Mouse (Mus musculus) macrophage (primary cell): ENCODE results near the gene Sgca. TPM values are rescaled to one million over a fixed set of nuclear protein-coding genes. Genes with fewer than 3 reads are reported as not detected.

ENCODE experiments used
- polyA plus RNA-seq: library from polyadenylated mRNA; stranded (reverse); fragments of 250-400 nt; gene quantifications from 3 replicates; pipeline ENCODE4 v1.2.4, GENCODE M21; 2018; ENCODE audit warnings: inconsistent platforms

Gene Sgca
- polyA plus RNA-seq, 1 experiment from 2014 or later = not detected

Other genes with a start within 250 kb of the Sgca start
- not detected in 3 replicates for gene Cdc34b, start 234.5 kb downstream of the Sgca start, polyA plus RNA-seq
- gene Tmem92, start 193.6 kb downstream of the Sgca start, polyA plus RNA-seq = not detected in 3 replicates
- 0.20 to 0.22 TPM in 2 of 3 replicates, not detected in the other for gene Col1a1, start 40.1 kb downstream of the Sgca start, polyA plus RNA-seq
- gene Hils1, start 8.7 kb downstream of the Sgca start, polyA plus RNA-seq = not detected in 3 replicates
- gene Ppp1r9b, start 14.7 kb upstream of the Sgca start, polyA plus RNA-seq = 88.9 to 176 TPM (median 99.7 TPM) in 3 replicates
- gene Samd14, start 33.6 kb upstream of the Sgca start, polyA plus RNA-seq = 0.06 TPM in 2 of 3 replicates, not detected in the other
- 4.2 to 14.2 TPM (median 9.9 TPM) in 3 replicates for gene Pdk2, start 65.0 kb upstream of the Sgca start, polyA plus RNA-seq
- 0.06 to 0.22 TPM in 2 of 3 replicates, not detected in the other for gene Itga3, start 100.5 kb upstream of the Sgca start, polyA plus RNA-seq
- gene Dlx3, start 143.8 kb upstream of the Sgca start, polyA plus RNA-seq = not detected in 3 replicates
- not detected in 3 replicates for gene Dlx4, start 169.9 kb upstream of the Sgca start, polyA plus RNA-seq